Mouse (Mus musculus) limb, embryonic 15.5 days (tissue): ENCODE results near the gene Nadk2. TPM values are rescaled to one million over a fixed set of nuclear protein-coding genes. Genes with fewer than 3 reads are reported as not detected.

Source experiments
- ATAC-seq: fragments of 200-750 bp; cut with Nextera tagmentation; 2 replicates; pipeline ENCODE4 v1.8.0; 2017; ENCODE audit warnings: low read depth, moderate TSS enrichment; ENCODE audit not compliant: insufficient number of reproducible peaks, low FRiP score, low TSS enrichment
- H3K27ac ChIP-seq: fragments of 300-500 bp; sonication (generic); 2 replicates; pipeline ENCODE4 v1.5.1; 2015; ENCODE audit warnings: moderate library complexity, mild to moderate bottlenecking, inconsistent platforms
- H3K27me3 ChIP-seq: fragments of 300-500 bp; sonication (generic); 2 replicates; pipeline ENCODE4 v1.6.1; 2015; ENCODE audit warnings: inconsistent platforms
- H3K36me3 ChIP-seq: fragments of 300-500 bp; sonication (generic); 2 replicates; pipeline ENCODE4 v1.6.1; 2015; ENCODE audit warnings: inconsistent platforms
- H3K4me1 ChIP-seq: fragments of 300-500 bp; sonication (generic); 2 replicates; pipeline ENCODE4 v1.6.1; 2015; ENCODE audit warnings: inconsistent platforms
- H3K4me2 ChIP-seq: fragments of 300-500 bp; sonication (generic); 2 replicates; pipeline ENCODE4 v1.6.1; 2015; ENCODE audit warnings: mild to moderate bottlenecking, inconsistent platforms
- H3K4me3 ChIP-seq: fragments of 300-500 bp; sonication (generic); 2 replicates; pipeline ENCODE4 v1.5.1; 2015; ENCODE audit warnings: mild to moderate bottlenecking, inconsistent platforms
- H3K9ac ChIP-seq: fragments of 300-500 bp; sonication (generic); 2 replicates; pipeline ENCODE4 v1.6.1; 2015; ENCODE audit warnings: inconsistent platforms
- H3K9me3 ChIP-seq: fragments of 300-500 bp; sonication (generic); 2 replicates; pipeline ENCODE4 v1.6.1; 2016; ENCODE audit warnings: inconsistent platforms
- whole genome bisulfite sequencing: fragments of 180-500 bp; shearing (Covaris S2); methylation state at CpG from one replicate; pipeline ENCODE4 v1.1.7; 2015; 5-methylcytosine and 5-hydroxymethylcytosine counted together
- polyA plus RNA-seq: library from polyadenylated mRNA; unstranded; fragments of >200 nt; fragmentation: Nextera tagmentation; extraction: Ambion mirVana; gene quantifications from 2 replicates; pipeline ENCODE4 v1.2.1, GENCODE M21; 2015

Gene Nadk2
- polyA plus RNA-seq, 1 experiment from 2014 or later = 19.8 TPM

GRCm38 (mm10) chr15:9074671-9075070 lies 3.6 kb downstream of the Nadk2 start:
- Histone ChIP-seq H3K36me3 (no peaks in the 10 kb centered on the region), H3K9ac (no peak overlapping the region), H3K9me3 (no peaks in the 10 kb centered on the region), H3K27ac (no peak overlapping the region), H3K4me1 (peaks cover 29% of the 10 kb centered on the region), H3K4me3 (no peak overlapping the region), H3K27me3 (no peaks in the 10 kb centered on the region), H3K4me2 (no peak overlapping the region)
- 15% methylated on average over 4 of the region's 4 CpGs for WGBS
- ATAC-seq = no peak

GRCm38 (mm10) chr15:9075608-9076200 lies 4.6 kb downstream of the Nadk2 start:
- H3K4me2 ChIP-seq = no peak overlapping the region
- H3K4me1 ChIP-seq = peaks cover 21% of the 10 kb centered on the region
- ATAC-seq = no peak
- no peaks in the 10 kb centered on the region for H3K36me3 ChIP-seq
- H3K9ac ChIP-seq = no peak overlapping the region
- no peaks in the 10 kb centered on the region for H3K9me3 ChIP-seq
- H3K4me3 ChIP-seq = no peak overlapping the region
- no peak overlapping the region for H3K27ac ChIP-seq
- no peaks in the 10 kb centered on the region for H3K27me3 ChIP-seq
- WGBS = 68% methylated on average over 14 of the region's 14 CpGs

GRCm38 (mm10) chr15:9078481-9079300 lies 7.6 kb downstream of the Nadk2 start:
- no peaks in the 10 kb centered on the region for H3K27me3 ChIP-seq
- no peak overlapping the region for H3K4me2 ChIP-seq
- 69% methylated on average over 12 of the region's 12 CpGs for WGBS
- no peak for ATAC-seq
- no peak overlapping the region for H3K4me3 ChIP-seq
- H3K36me3 ChIP-seq = no peaks in the 10 kb centered on the region
- H3K27ac ChIP-seq = no peak overlapping the region
- H3K9ac ChIP-seq = no peak overlapping the region
- H3K9me3 ChIP-seq = no peaks in the 10 kb centered on the region
- H3K4me1 ChIP-seq = peaks cover 12% of the 10 kb centered on the region; the same call in 1 of the 2 replicates

- no peaks in the 10 kb centered on the region for H3K9me3 ChIP-seq
- H3K4me2 ChIP-seq = no peak overlapping the region
- peaks cover 11% of the 10 kb centered on the region; the same call in 1 of the 2 replicates for H3K4me1 ChIP-seq
- H3K9ac ChIP-seq = no peak overlapping the region
- H3K36me3 ChIP-seq = no peaks in the 10 kb centered on the region
- H3K4me3 ChIP-seq = no peak overlapping the region
- no peak for ATAC-seq
- H3K27ac ChIP-seq = no peak overlapping the region
- H3K27me3 ChIP-seq = no peaks in the 10 kb centered on the region
- 43% methylated on average over 5 of the region's 5 CpGs for WGBS
Observed at GRCm38 (mm10) chr15:9079626-9080025, 8.6 kb downstream of the Nadk2 start.

GRCm38 (mm10) chr15:9080206-9080605 lies 9.1 kb downstream of the Nadk2 start:
- Histone ChIP-seq H3K27me3 (no peaks in the 10 kb centered on the region), H3K27ac (no peak overlapping the region)
- WGBS = 63% methylated on average over 4 of the region's 4 CpGs

GRCm38 (mm10) chr15:9081294-9081693 lies 10.2 kb downstream of the Nadk2 start:
- Histone ChIP-seq H3K4me3 (no peak overlapping the region), H3K4me1 (peaks cover 6% of the 10 kb centered on the region; the same call in 1 of the 2 replicates), H3K27ac (no peak overlapping the region), H3K4me2 (no peak overlapping the region), H3K9me3 (no peaks in the 10 kb centered on the region), H3K36me3 (no peaks in the 10 kb centered on the region), H3K9ac (no peak overlapping the region), H3K27me3 (no peaks in the 10 kb centered on the region)
- 86% methylated on average over 3 of the region's 3 CpGs for WGBS
- no peak for ATAC-seq

More at GRCm38 (mm10) chr15:9080206-9080605, 9.1 kb downstream of the Nadk2 start:
- Histone ChIP-seq H3K4me2 (no peak overlapping the region), H3K4me3 (no peak overlapping the region), H3K36me3 (no peaks in the 10 kb centered on the region), H3K9me3 (no peaks in the 10 kb centered on the region), H3K9ac (no peak overlapping the region), H3K4me1 (peaks cover 9% of the 10 kb centered on the region; the same call in 1 of the 2 replicates)
- no peak for ATAC-seq

GRCm38 (mm10) chr15:9082753-9083152 lies 11.7 kb downstream of the Nadk2 start:
- H3K27ac ChIP-seq = no peak overlapping the region
- no peak for ATAC-seq
- H3K4me3 ChIP-seq = no peak overlapping the region
- 85% methylated on average over 9 of the region's 9 CpGs for WGBS
- H3K4me2 ChIP-seq = no peak overlapping the region
- H3K9ac ChIP-seq = no peak overlapping the region
- peaks cover 9% of the 10 kb centered on the region for H3K36me3 ChIP-seq
- no peaks in the 10 kb centered on the region for H3K27me3 ChIP-seq
- peaks cover 5% of the 10 kb centered on the region; the same call in 1 of the 2 replicates for H3K4me1 ChIP-seq
- no peaks in the 10 kb centered on the region for H3K9me3 ChIP-seq

- no peaks in the 10 kb centered on the region for H3K4me1 ChIP-seq
Observed at GRCm38 (mm10) chr15:9086813-9087212, 15.8 kb downstream of the Nadk2 start.

GRCm38 (mm10) chr15:9087421-9087820 lies 16.4 kb downstream of the Nadk2 start:
- no peak overlapping the region for H3K4me3 ChIP-seq
- no peak overlapping the region for H3K9ac ChIP-seq
- H3K36me3 ChIP-seq = peaks cover 15% of the 10 kb centered on the region
- no peaks in the 10 kb centered on the region for H3K9me3 ChIP-seq
- H3K27ac ChIP-seq = no peak overlapping the region
- H3K4me1 ChIP-seq = no peaks in the 10 kb centered on the region
- no peak for ATAC-seq
- no peaks in the 10 kb centered on the region for H3K27me3 ChIP-seq
- 75% methylated on average over 5 of the region's 5 CpGs for WGBS
- H3K4me2 ChIP-seq = no peak overlapping the region

More at GRCm38 (mm10) chr15:9086813-9087212, 15.8 kb downstream of the Nadk2 start:
- Histone ChIP-seq H3K4me2 (no peak overlapping the region), H3K27me3 (no peaks in the 10 kb centered on the region), H3K9me3 (no peaks in the 10 kb centered on the region), H3K9ac (no peak overlapping the region), H3K4me3 (no peak overlapping the region), H3K36me3 (peaks cover 14% of the 10 kb centered on the region), H3K27ac (no peak overlapping the region)
- no peak for ATAC-seq
- 78% methylated on average over 11 of the region's 11 CpGs for WGBS

- no peak for ATAC-seq
- Histone ChIP-seq H3K4me3 (no peak overlapping the region), H3K4me2 (no peak overlapping the region), H3K9me3 (no peaks in the 10 kb centered on the region), H3K36me3 (peaks cover 20% of the 10 kb centered on the region), H3K9ac (no peak overlapping the region), H3K4me1 (no peaks in the 10 kb centered on the region), H3K27ac (no peak overlapping the region), H3K27me3 (no peaks in the 10 kb centered on the region)
- WGBS = 87% methylated on average over 17 of the region's 17 CpGs
Observed at GRCm38 (mm10) chr15:9087895-9088682, 17.0 kb downstream of the Nadk2 start.

GRCm38 (mm10) chr15:9088683-9089072 lies 17.6 kb downstream of the Nadk2 start:
- no peaks in the 10 kb centered on the region for H3K9me3 ChIP-seq
- no peak overlapping the region for H3K9ac ChIP-seq
- WGBS = 70% methylated on average over 8 of the region's 8 CpGs
- H3K4me3 ChIP-seq = no peak overlapping the region
- ATAC-seq = no peak
- no peak overlapping the region for H3K4me2 ChIP-seq
- H3K27ac ChIP-seq = no peak overlapping the region
- peaks cover 26% of the 10 kb centered on the region for H3K36me3 ChIP-seq
- H3K4me1 ChIP-seq = no peaks in the 10 kb centered on the region
- no peaks in the 10 kb centered on the region for H3K27me3 ChIP-seq
